Mouse (Mus musculus) layer of hippocampus, adult 6 months (tissue): Measurements from ENCODE around the gene Zbtb7b. TPM values are rescaled to one million over a fixed set of nuclear protein-coding genes. Genes with fewer than 3 reads are reported as not detected.

ENCODE experiments used
- long read RNA-seq, 2 experiments: library from polyadenylated mRNA; unstranded; transcript quantifications; one replicate each; pipeline ENCODE4 v2.0.0; 2019 to 2020
- polyA plus RNA-seq: library from polyadenylated mRNA; unstranded; fragments of <200 nt; fragmentation: Nextera tagmentation; gene quantifications from 2 replicates; pipeline ENCODE4 v1.2.3, GENCODE M21; 2021

The Zbtb7b gene
- polyA plus RNA-seq = 0.23 and 0.59 TPM in 2 replicates
- long read RNA-seq, experiment 1, partial matches to known transcripts = 1 of 3 reads
- long read RNA-seq, experiment 1, other reads (novel, unspliced or antisense) = 2 of 3 reads
- long read RNA-seq, experiment 2, partial matches to known transcripts = 1 of 4 reads
- long read RNA-seq, experiment 2, other reads (novel, unspliced or antisense) = 3 of 4 reads

GRCm38 (mm10) chr3:89394006-89394893, at the start of gene Zbtb7b:
Gene Zbtb7b, minus strand, starts transcription at chr3:89394776.

GRCm38 (mm10) chr3:89436176-89437113, 41.9 kb upstream of the Zbtb7b start, which contains the start of gene Pbxip1:
Gene Pbxip1, plus strand, starts transcription at chr3:89436706.

DNA sequence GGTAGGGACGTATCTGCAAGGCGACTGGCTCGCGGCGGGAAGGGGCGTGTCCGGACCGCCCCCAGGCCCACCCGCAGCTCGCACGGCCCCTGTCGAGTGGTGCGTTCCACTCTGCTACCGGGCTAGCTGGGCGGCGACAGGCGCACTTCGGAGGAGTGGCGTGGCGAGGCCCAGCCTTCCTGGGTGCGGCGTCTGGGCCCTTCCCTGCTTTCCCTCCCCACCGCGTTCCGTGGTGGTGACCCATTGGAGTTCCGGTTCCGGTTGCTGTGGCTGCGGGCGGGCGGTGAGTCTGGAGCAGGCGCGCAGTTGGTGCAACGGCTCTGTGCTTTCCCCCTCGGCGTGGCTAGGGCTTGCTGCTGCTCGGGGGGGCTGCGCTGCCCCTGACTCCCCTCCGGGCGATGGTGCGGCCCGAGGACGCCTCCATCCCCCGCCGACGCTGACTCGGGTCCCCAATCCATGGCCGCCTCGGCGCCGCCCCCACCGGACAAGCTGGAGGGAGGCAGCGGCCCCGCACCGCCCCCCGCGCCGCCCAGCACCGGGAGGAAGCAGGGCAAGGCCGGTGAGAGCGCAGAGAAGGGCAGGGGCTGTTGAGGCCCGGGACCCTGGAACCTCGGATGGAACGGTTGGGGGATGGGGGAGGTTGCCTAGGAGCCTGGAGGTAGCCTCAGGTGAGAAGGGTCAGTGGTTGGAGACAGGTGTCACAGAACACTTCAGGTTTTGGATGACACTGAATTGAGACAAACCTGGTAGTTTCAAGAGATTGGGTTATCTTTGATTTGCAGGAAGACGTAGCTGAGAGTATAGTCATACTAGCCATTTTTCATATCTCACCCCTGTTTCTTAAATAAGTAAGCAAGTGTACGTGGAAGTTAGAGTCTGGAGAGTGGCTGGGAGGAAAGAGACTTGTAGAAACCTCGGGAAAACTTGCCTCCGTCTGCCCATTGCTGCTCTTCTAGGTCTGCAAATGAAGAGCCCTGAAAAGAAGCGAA, 35.9 kb upstream of the Zbtb7b start, which contains the start of gene Pygo2:
Pygo2 (plus strand) TSS at position 44 of the 989 bp plus-strand sequence.

DNA sequence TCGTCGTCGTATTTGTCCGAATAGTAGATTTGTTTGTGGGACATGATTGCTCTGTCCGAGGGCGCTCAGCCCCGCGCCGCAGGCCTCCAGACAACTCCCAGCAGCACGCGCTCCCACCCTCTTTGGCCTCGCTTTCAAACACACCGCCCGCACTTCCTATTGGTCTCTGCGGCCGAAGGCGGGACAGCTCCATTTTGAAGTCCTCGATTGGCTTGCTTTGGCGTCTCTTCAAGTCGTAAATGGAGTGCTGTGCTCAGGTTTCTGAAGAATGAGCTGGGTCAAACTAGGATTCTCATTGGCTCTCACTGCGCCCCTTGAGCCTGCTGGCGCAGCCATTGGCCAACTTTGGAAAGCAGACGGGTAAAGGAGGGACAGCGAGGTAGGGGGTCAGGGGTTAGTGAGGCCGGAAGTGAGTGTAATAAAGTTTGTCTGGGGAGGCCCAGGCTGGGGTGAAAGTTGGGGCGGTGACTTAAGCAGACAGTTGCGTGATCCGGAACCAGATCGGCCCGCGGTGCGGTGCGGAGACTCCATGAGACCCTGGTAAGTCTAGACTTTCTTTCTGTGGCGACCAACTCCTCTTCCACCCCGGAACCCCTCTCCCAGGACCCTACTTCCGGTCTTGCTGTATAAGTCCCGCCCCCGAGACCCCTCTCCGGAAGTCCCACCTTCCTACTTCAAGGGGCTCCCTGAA, 23.7 kb upstream of the Zbtb7b start, which contains the start of the genes Cks1b and Shc1:
Cks1b (minus strand) TSS at position 214 of the 691 bp plus-strand sequence.
Shc1 (plus strand) TSS at position 274 of the 691 bp plus-strand sequence.

GRCm38 (mm10) chr3:89411490-89412393, 17.2 kb upstream of the Zbtb7b start, which contains the start of gene Flad1:
Gene Flad1, minus strand, starts transcription at chr3:89411870.

DNA sequence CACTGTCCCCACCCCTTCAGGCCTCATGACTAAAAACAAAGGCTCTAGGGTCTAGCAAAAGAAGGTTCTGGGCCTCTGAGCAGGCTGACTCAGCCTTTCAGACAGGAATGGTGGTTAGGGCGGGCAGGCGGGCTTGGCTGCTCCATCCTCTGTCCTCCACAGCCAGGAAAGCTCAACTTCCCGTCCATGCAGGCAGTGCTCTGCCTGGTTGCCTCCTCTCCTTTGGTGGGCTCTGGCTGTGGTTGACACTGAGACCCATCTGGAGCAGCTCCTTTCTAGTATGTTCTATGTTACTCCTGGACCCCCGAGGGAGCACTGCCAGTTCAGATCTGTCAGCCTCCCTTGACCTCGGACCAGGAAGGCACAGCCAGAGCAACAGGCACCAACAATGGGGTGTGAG, 8.1 kb upstream of the Zbtb7b start, which contains the start of gene Lenep:
Lenep (minus strand) TSS at position 101 of the 400 bp plus-strand sequence.

DNA sequence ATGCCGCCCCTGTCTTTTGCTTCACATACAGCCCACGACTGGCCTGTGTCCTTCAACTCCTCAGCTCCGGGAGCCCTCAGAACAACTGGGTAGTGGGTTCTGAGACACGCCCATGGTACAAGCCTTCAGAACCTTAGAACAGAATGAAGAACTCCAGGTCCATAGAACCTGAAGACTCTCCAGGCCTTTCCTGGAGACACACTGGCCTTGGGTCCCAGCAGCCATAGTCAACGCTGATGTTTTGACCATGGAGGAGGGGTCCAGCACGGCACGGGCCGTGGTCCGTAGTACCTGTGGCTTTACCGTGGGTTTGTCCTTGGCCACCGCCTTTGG, 29.5 kb downstream of the Zbtb7b start, which contains the start of gene Dcst1:
Dcst1 (minus strand) TSS at position 101 of the 333 bp plus-strand sequence.

GRCm38 (mm10) chr3:89361675-89362074, 32.9 kb downstream of the Zbtb7b start, which contains the start of gene Dcst2:
Gene Dcst2, plus strand, starts transcription at chr3:89361975.

DNA sequence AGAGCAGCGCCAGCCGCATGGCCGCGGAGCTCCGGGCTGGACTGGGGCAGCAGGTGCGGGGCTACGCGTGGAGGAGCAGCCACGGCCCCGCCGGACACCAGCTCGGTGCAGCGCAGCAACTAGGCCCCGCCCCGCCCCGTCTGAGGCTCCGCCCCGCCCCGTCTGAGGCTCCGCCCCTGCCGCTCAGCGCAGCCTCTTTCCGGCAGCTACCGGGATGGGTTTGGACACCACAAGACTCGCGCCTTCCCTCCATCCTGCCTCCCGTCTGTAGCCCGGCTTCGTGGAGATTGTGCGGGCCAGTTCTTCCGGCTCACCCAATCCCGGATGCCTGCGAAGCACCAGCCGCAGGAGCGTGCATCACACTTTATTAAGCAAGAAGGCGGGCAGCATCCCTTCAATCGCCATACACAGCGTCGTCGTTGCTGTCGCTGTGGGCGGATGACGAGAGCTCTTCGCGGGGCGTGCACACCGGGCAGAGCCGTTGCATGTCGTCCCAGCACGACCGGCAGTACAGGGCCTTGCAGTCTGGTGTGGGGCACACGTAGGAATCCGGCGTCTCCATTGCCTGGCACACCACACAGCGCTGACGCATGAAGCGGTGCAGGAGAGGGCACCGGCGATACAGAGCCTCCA, 44.6 kb downstream of the Zbtb7b start, which contains the start of gene Adam15:
Adam15 (minus strand) TSS at position 128 of the 633 bp plus-strand sequence.

DNA sequence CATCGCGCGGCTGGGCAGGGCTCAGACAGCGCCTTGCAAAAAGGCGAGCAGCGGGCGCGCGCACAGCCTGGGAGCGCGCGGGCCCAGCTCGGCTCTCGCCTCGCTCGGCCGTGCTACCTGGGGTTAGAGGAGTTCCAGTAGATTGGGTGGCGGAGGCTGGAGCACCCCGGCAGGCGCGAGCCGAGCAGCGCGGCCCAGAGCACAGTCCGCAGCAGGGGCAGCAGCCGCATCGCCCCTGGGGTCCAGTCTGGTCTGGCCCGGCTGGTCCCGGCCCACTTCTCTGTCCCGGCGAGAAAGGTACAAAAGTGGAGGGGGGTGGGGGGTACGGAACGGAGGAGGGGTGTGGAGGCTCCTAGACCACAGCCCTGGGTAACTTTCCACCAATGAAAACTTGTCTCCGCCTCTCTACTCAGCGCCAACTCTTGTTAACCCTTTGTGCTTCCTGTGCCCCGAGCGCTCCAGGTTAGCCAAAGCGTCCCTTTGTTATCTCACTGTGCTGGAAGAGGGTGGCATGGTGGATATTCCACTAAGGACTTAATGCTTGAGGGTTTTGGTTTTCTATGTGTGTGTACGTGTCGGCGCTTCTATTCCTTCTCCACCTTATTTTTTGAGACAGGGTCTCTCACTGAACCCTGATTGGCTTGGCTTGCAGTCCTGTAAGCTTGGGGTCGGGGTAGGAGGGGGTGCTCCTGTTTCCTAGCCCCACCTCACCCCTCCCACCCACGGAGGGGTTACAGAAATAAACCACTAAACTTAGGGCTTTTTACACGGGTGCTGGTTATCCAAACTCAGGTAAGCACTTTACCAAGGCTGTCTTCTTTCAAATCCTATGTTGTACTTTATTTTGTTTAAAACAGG, 56.6 kb downstream of the Zbtb7b start, which contains the start of gene Efna4:
Efna4 (minus strand) TSS at position 308 of the 858 bp plus-strand sequence.

Other genes with a start within 250 kb of the Zbtb7b start
- gene Hcn3, start 234.6 kb downstream of the Zbtb7b start, polyA plus RNA-seq = 1.9 and 2.1 TPM in 2 replicates
- gene Clk2, start 230.0 kb downstream of the Zbtb7b start, polyA plus RNA-seq = 2.3 and 2.6 TPM in 2 replicates
- 79.6 and 80.4 TPM in 2 replicates for gene Scamp3, start 217.3 kb downstream of the Zbtb7b start, polyA plus RNA-seq
- 7.2 and 8.7 TPM in 2 replicates for gene Fam189b, start 211.6 kb downstream of the Zbtb7b start, polyA plus RNA-seq
- gene Gba, start 191.8 kb downstream of the Zbtb7b start, polyA plus RNA-seq = 24.0 and 25.6 TPM in 2 replicates
- 10.7 and 16.8 TPM in 2 replicates for gene Thbs3, start 179.6 kb downstream of the Zbtb7b start, polyA plus RNA-seq
- gene Mtx1, start 167.7 kb downstream of the Zbtb7b start, polyA plus RNA-seq = 125 and 128 TPM in 2 replicates
- not detected in 2 replicates for gene Muc1, start 165.7 kb downstream of the Zbtb7b start, polyA plus RNA-seq
- gene Krtcap2, start 148.8 kb downstream of the Zbtb7b start, polyA plus RNA-seq = 237 and 255 TPM in 2 replicates
- 20.0 and 21.4 TPM in 2 replicates for gene Trim46, start 148.5 kb downstream of the Zbtb7b start, polyA plus RNA-seq
- 320 and 365 TPM in 2 replicates for gene Dpm3, start 135.4 kb downstream of the Zbtb7b start, polyA plus RNA-seq
- gene Slc50a1, start 124.2 kb downstream of the Zbtb7b start, polyA plus RNA-seq = 56.9 and 59.5 TPM in 2 replicates
- 11.3 and 12.4 TPM in 2 replicates for gene Efna1, start 113.6 kb downstream of the Zbtb7b start, polyA plus RNA-seq
- gene Efna3, start 71.8 kb downstream of the Zbtb7b start, polyA plus RNA-seq = 11.0 and 12.5 TPM in 2 replicates
- gene Efna4, start 56.7 kb downstream of the Zbtb7b start, polyA plus RNA-seq = 0.39 and 0.40 TPM in 2 replicates
- 26.6 and 28.2 TPM in 2 replicates for gene Adam15, start 44.8 kb downstream of the Zbtb7b start, polyA plus RNA-seq
- not detected in 2 replicates for gene Dcst2, start 32.8 kb downstream of the Zbtb7b start, polyA plus RNA-seq
- 1.4 TPM in 2 replicates for gene Dcst1, start 29.5 kb downstream of the Zbtb7b start, polyA plus RNA-seq
- gene Lenep, start 8.0 kb upstream of the Zbtb7b start, polyA plus RNA-seq = not detected in 2 replicates
- gene Flad1, start 17.1 kb upstream of the Zbtb7b start, polyA plus RNA-seq = 27.2 and 28.1 TPM in 2 replicates
- 10.2 and 10.3 TPM in 2 replicates for gene Cks1b, start 23.6 kb upstream of the Zbtb7b start, polyA plus RNA-seq
- 2.7 and 3.0 TPM in 2 replicates for gene Shc1, start 23.7 kb upstream of the Zbtb7b start, polyA plus RNA-seq
- 5.8 and 6.2 TPM in 2 replicates for gene Pygo2, start 35.4 kb upstream of the Zbtb7b start, polyA plus RNA-seq
- 20.1 and 28.3 TPM in 2 replicates for gene Pbxip1, start 41.9 kb upstream of the Zbtb7b start, polyA plus RNA-seq
- 64.1 and 68.4 TPM in 2 replicates for gene Pmvk, start 59.8 kb upstream of the Zbtb7b start, polyA plus RNA-seq
- 4.0 and 5.1 TPM in 2 replicates for gene Kcnn3, start 125.4 kb upstream of the Zbtb7b start, polyA plus RNA-seq